Mouse (Mus musculus) intestine, embryonic 16.5 days (tissue): Measurements from ENCODE around the gene Drg2. TPM values are rescaled to one million over a fixed set of nuclear protein-coding genes. Genes with fewer than 3 reads are reported as not detected.

Experiments used
- polyA plus RNA-seq: library from polyadenylated mRNA; unstranded; fragments of >200 nt; fragmentation: Nextera tagmentation; extraction: Ambion mirVana; gene quantifications from 2 replicates; pipeline ENCODE4 v1.2.1, GENCODE M21; 2015

The Drg2 gene
- polyA plus RNA-seq, 1 experiment from 2014 or later = 107 TPM

Other genes starting within 250 kb of the Drg2 start
- gene Srebf1, start 232.0 kb upstream of the Drg2 start, polyA plus RNA-seq = 81.0 and 95.2 TPM in 2 replicates
- 29.6 and 33.8 TPM in 2 replicates for gene Tom1l2, start 101.7 kb upstream of the Drg2 start, polyA plus RNA-seq
- 1.9 and 2.2 TPM in 2 replicates for gene Drc3, start 101.3 kb upstream of the Drg2 start, polyA plus RNA-seq
- gene Gid4, start 37.4 kb upstream of the Drg2 start, polyA plus RNA-seq = 20.4 and 22.4 TPM in 2 replicates
- gene Atpaf2, start 36.1 kb upstream of the Drg2 start, polyA plus RNA-seq = 72.0 and 78.9 TPM in 2 replicates
- gene Myo15, start 14.7 kb downstream of the Drg2 start, polyA plus RNA-seq = 0.06 TPM in 2 replicates
- gene Alkbh5, start 81.8 kb downstream of the Drg2 start, polyA plus RNA-seq = 25.9 and 33.0 TPM in 2 replicates
- gene Llgl1, start 245.1 kb downstream of the Drg2 start, polyA plus RNA-seq = 30.3 TPM in 2 replicates